Mouse (Mus musculus) kidney, embryonic 14.5 days (tissue): ENCODE data around the gene Uvrag. TPM values are rescaled to one million over a fixed set of nuclear protein-coding genes. Genes with fewer than 3 reads are reported as not detected.
A peak's percentile ranks its signal among the peaks of the same experiment; 100 is the strongest.

ENCODE experiments used
- ATAC-seq: fragments of 200-750 bp; cut with Nextera tagmentation; 2 replicates; pipeline ENCODE4 v1.8.0; 2017; ENCODE audit warnings: moderate number of reproducible peaks, mild to moderate bottlenecking, moderate TSS enrichment, moderate library complexity; ENCODE audit not compliant: low FRiP score, low TSS enrichment
- H3K27ac ChIP-seq: fragments of 300-500 bp; sonication (generic); 2 replicates; pipeline ENCODE4 v1.5.1; 2014; ENCODE audit warnings: low read depth, mild to moderate bottlenecking, low read length, moderate library complexity, mixed read lengths
- H3K27me3 ChIP-seq: fragments of 300-500 bp; sonication (generic); 2 replicates; pipeline ENCODE4 v1.6.1; 2014; ENCODE audit warnings: mild to moderate bottlenecking, low read length; ENCODE audit not compliant: control insufficient read depth, insufficient read depth
- H3K36me3 ChIP-seq: fragments of 300-500 bp; sonication (generic); 2 replicates; pipeline ENCODE4 v1.6.1; 2014; ENCODE audit warnings: low read length, mixed read lengths; ENCODE audit not compliant: control insufficient read depth, insufficient read depth
- H3K4me1 ChIP-seq: fragments of 300-500 bp; sonication (generic); 2 replicates; pipeline ENCODE4 v1.6.1; 2014; ENCODE audit warnings: low read length, mixed read lengths; ENCODE audit not compliant: control insufficient read depth, insufficient read depth
- H3K4me2 ChIP-seq: fragments of 300-500 bp; sonication (generic); replicated peaks from 2 replicates; pipeline ENCODE4 v1.6.1; 2014; ENCODE audit warnings: low read depth, mild to moderate bottlenecking, low read length
- H3K4me3 ChIP-seq: fragments of 300-500 bp; sonication (generic); 2 replicates; pipeline ENCODE4 v1.5.1; 2014; ENCODE audit warnings: mild to moderate bottlenecking, low read length
- H3K9ac ChIP-seq: fragments of 300-500 bp; sonication (generic); 2 replicates; pipeline ENCODE4 v1.6.1; 2014; ENCODE audit warnings: low read depth, mild to moderate bottlenecking, low read length, moderate library complexity
- H3K9me3 ChIP-seq: fragments of 300-500 bp; sonication (generic); 2 replicates; pipeline ENCODE4 v1.6.1; 2016; ENCODE audit warnings: low read length; ENCODE audit not compliant: control insufficient read depth
- WGBS: fragments of 180-500 bp; shearing (Covaris S2); extraction: QIAGEN DNeasy Blood & Tissue Kit; methylation state at CpG from one replicate; pipeline ENCODE4 v1.1.7; 2014; 5-methylcytosine and 5-hydroxymethylcytosine counted together
- polyA plus RNA-seq: library from polyadenylated mRNA; unstranded; fragments of >200 nt; fragmentation: Nextera tagmentation; extraction: Ambion mirVana; gene quantifications from 2 replicates; pipeline ENCODE4 v1.2.1, GENCODE M21; 2014

Uvrag gene
- polyA plus RNA-seq, 1 experiment from 2014 or later, result 22.7 TPM

DNA sequence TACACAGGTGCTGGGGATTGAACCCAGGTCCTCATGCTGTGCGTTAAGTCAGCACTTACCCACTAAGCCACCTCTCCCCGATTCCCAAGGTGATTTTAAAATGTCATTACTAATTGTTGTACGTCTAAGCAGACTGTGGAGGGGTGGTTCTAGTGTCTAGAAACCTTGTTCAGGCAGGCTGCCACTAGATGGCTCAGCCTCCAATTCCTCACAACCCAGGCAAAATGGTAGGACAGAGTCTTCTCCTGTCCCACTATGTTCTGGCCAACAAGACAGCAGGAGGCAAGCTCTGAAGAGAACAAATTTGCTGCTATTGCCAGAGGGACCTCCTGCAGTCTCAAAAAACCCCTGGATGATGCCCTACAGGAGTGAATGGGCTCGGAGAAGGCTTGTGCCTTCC is 259.1 kb downstream of the Uvrag start:
- no peak overlapping the region for H3K4me2 ChIP-seq
- H3K36me3 ChIP-seq, result no peaks in the 10 kb centered on the region
- 65% methylated on average over 4 of the region's 4 CpGs for WGBS
- H3K9me3 ChIP-seq, result no peaks in the 10 kb centered on the region
- no peaks in the 10 kb centered on the region for H3K4me1 ChIP-seq
- no peaks in the 10 kb centered on the region for H3K27me3 ChIP-seq
- H3K4me3 ChIP-seq, result no peak overlapping the region
- H3K9ac ChIP-seq, result no peak overlapping the region; the same call in 1 of the 2 replicates
- no peak overlapping the region for H3K27ac ChIP-seq
- no peak for ATAC-seq

GRCm38 (mm10) chr7:98879176-98879575 is 261.8 kb downstream of the Uvrag start:
- 96% methylated on average over 2 of the region's 2 CpGs for WGBS
- Histone ChIP-seq H3K4me2 (no peak overlapping the region), H3K36me3 (no peaks in the 10 kb centered on the region), H3K27ac (no peak overlapping the region), H3K4me1 (peaks cover 9% of the 10 kb centered on the region; the same call in 1 of the 2 replicates), H3K4me3 (no peak overlapping the region), H3K9me3 (no peaks in the 10 kb centered on the region), H3K27me3 (no peaks in the 10 kb centered on the region), H3K9ac (no peak overlapping the region)
- ATAC-seq, result no peak

DNA sequence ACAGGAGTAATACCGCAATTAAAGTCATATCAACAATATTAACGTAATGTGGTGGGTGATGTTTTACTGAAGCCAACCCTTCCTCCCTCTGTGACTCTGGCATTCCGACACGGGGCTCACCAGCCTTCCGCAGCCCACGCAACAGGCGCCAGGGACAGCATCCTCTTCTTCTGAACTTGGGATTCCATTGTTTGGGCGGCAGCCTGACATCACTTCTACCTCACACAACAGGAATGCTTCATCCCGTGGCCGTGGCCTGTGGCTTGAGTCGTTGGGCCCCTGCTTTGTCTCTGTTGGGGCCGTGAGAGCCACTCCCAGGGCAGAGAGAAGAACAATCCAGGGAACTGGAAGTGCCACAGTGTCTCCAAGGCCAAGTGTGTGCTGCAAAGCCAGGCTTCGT is 264.8 kb downstream of the Uvrag start:
- Histone ChIP-seq H3K4me2 (no peak overlapping the region), H3K27me3 (no peaks in the 10 kb centered on the region; the same call in 1 of the 2 replicates), H3K9me3 (no peaks in the 10 kb centered on the region), H3K4me1 (peaks cover 9% of the 10 kb centered on the region; the same call in 1 of the 2 replicates), H3K9ac (no peak overlapping the region), H3K27ac (no peak overlapping the region), H3K4me3 (no peak overlapping the region), H3K36me3 (no peaks in the 10 kb centered on the region)
- WGBS, result 39% methylated on average over 13 of the region's 13 CpGs
- no peak for ATAC-seq

- H3K4me3 ChIP-seq, result no peak overlapping the region
- peaks cover 9% of the 10 kb centered on the region; the same call in 1 of the 2 replicates for H3K4me1 ChIP-seq
- 42% methylated on average over 13 of the region's 13 CpGs for WGBS
- no peak overlapping the region for H3K4me2 ChIP-seq
- H3K27ac ChIP-seq, result no peak overlapping the region
- ATAC-seq, result no peak
- H3K27me3 ChIP-seq, result no peaks in the 10 kb centered on the region; the same call in 1 of the 2 replicates
- H3K9me3 ChIP-seq, result no peaks in the 10 kb centered on the region
- H3K9ac ChIP-seq, result no peak overlapping the region
- no peaks in the 10 kb centered on the region for H3K36me3 ChIP-seq
Measured at GRCm38 (mm10) chr7:98875390-98875990, 265.5 kb downstream of the Uvrag start.

DNA sequence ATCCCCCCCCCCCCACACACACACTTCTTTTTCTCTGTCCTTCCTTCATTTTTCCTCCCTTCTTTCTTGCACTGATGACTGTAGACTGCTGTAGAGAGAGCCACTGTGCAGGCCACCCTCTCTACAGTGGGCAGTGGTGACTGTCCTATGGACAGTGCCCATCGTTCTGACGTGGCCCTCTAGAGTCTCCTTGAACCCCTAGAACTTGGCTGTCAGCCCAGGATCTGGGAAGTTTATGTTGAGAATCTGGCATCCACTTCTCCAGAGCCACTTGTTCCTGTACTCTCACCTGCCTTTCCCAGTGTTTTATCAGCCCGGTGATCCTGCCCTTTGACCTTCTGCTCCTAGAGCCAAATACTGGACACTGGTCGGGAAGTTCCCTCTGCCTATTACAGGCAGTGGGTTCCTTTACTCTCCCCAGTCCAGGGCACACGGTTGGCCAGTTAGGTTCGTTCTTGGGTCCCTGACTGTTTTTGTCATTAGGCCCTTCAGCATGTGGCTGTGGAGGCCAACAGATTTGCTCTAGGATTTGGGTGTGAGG is 266.5 kb downstream of the Uvrag start:
- Histone ChIP-seq H3K4me1 (peaks cover 9% of the 10 kb centered on the region; the same call in 1 of the 2 replicates), H3K27me3 (no peaks in the 10 kb centered on the region; the same call in 1 of the 2 replicates), H3K4me2 (no peak overlapping the region), H3K9ac (no peak overlapping the region), H3K4me3 (no peak overlapping the region), H3K9me3 (no peaks in the 10 kb centered on the region), H3K27ac (no peak overlapping the region), H3K36me3 (no peaks in the 10 kb centered on the region)
- no peak for ATAC-seq
- WGBS, result 71% methylated on average over 6 of the region's 6 CpGs

DNA sequence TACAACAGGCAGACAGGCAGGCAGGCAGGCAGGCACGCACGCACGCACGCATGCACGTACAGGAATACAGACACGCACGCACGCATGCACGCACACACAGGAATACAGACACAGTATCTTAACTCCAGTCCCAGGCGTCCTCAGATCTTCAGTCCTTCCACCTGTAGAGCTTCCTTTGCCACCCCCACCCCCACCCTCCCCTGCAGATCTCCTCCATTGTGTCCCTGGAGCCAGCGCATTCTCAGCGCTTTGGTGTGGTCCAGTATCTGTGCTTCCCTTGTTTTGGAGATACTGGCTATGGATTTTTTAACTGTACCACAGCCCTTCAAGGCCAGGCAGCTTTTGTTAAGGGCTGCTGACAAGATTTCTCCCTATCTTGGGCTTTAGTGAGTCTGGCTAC is 267.6 kb downstream of the Uvrag start:
- H3K27ac ChIP-seq, result no peak overlapping the region
- H3K27me3 ChIP-seq, result no peaks in the 10 kb centered on the region; the same call in 1 of the 2 replicates
- H3K36me3 ChIP-seq, result no peaks in the 10 kb centered on the region
- no peak overlapping the region for H3K4me3 ChIP-seq
- no peaks in the 10 kb centered on the region for H3K9me3 ChIP-seq
- ATAC-seq, result no peak
- WGBS, result 89% methylated on average over 12 of the region's 12 CpGs
- H3K4me1 ChIP-seq, result peaks cover 11% of the 10 kb centered on the region
- no peak overlapping the region for H3K9ac ChIP-seq
- no peak overlapping the region for H3K4me2 ChIP-seq

DNA sequence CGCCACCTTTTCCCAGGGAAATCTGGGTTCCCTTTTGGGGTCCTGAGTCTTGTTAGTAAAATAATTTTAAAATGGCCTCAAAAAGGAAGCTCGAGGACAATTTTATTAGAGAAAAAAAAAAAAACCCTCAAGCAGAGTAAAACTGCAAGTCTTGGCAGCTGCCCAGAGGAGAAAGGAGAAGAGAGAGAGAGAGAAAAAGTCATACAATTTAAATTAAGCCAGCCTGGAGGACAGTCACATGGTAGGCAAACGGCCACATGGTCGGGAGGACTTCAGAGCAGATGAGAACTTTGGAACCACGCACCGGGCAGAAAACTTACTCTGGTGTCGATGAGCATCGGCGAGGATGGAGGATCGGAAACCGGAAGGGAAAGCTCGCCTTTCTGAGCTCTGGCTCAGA is 269.1 kb downstream of the Uvrag start:
- Histone ChIP-seq H3K9ac (no peak overlapping the region), H3K4me2 (no peak overlapping the region), H3K9me3 (no peaks in the 10 kb centered on the region), H3K4me3 (no peak overlapping the region), H3K27ac (no peak overlapping the region), H3K4me1 (peaks cover 25% of the 10 kb centered on the region), H3K27me3 (no peaks in the 10 kb centered on the region; the same call in 1 of the 2 replicates), H3K36me3 (no peaks in the 10 kb centered on the region)
- 71% methylated on average over 12 of the region's 12 CpGs for WGBS
- ATAC-seq, result no peak

- Histone ChIP-seq H3K4me2 (no peak overlapping the region), H3K4me3 (no peak overlapping the region), H3K4me1 (peaks cover 22% of the 10 kb centered on the region), H3K27me3 (no peaks in the 10 kb centered on the region; the same call in 1 of the 2 replicates), H3K9ac (no peak overlapping the region), H3K27ac (no peak overlapping the region), H3K9me3 (no peaks in the 10 kb centered on the region), H3K36me3 (no peaks in the 10 kb centered on the region)
- WGBS, result 17% methylated on average over 12 of the region's 12 CpGs
- ATAC-seq, result 0 out of 2 replicates have a peak, but pooled peaks have one; percentile 22
Measured at GRCm38 (mm10) chr7:98870791-98871190, 270.1 kb downstream of the Uvrag start.

- 64% methylated on average over 3 of the region's 3 CpGs for WGBS
- Histone ChIP-seq H3K36me3 (no peaks in the 10 kb centered on the region), H3K27me3 (no peaks in the 10 kb centered on the region; the same call in 1 of the 2 replicates), H3K4me3 (no peak overlapping the region), H3K4me2 (no peak overlapping the region), H3K9ac (no peak overlapping the region), H3K9me3 (no peaks in the 10 kb centered on the region), H3K27ac (no peak overlapping the region), H3K4me1 (peaks cover 16% of the 10 kb centered on the region)
- ATAC-seq, result no peak
Measured at GRCm38 (mm10) chr7:98869070-98869469, 271.9 kb downstream of the Uvrag start.
